Mouse (Mus musculus) MEL (cell line): ENCODE data around the gene Grid1.

Source experiments
- CTCF ChIP-seq, 3 experiments: IDR thresholded peaks in 2 of 3; conservative IDR thresholded peaks in 1 of 3; 2 replicates each; pipeline ENCODE4 v1.5.1; 2011 to 2012; ENCODE audit warnings: low read length in 3 of 3, low read depth in 2 of 3, mild to moderate bottlenecking in 2 of 3, improper control_type of control experiment in 1 of 3, inconsistent platforms in 1 of 3, mixed read lengths in 1 of 3, moderate library complexity in 1 of 3; ENCODE audit not compliant: control insufficient read depth in 1 of 3, insufficient read depth in 1 of 3, poor library complexity in 1 of 3, severe bottlenecking in 1 of 3
- GABPA ChIP-seq: IDR thresholded peaks from 2 replicates; pipeline ENCODE4 v1.6.1; 2012; ENCODE audit warnings: low read depth, mild to moderate bottlenecking, inconsistent platforms, low read length, improper control_type of control experiment, moderate library complexity
- GATA1 ChIP-seq: IDR thresholded peaks from 2 replicates; pipeline ENCODE4 v1.6.1; 2011; ENCODE audit warnings: low read depth, low read length, improper control_type of control experiment
- JUND ChIP-seq: IDR thresholded peaks from 2 replicates; pipeline ENCODE4 v1.6.1; 2011; ENCODE audit warnings: low read depth, mild to moderate bottlenecking, improper control_type of control experiment, low read length
- MAX ChIP-seq: IDR thresholded peaks from 2 replicates; pipeline ENCODE4 v1.6.1; 2011; ENCODE audit warnings: low read length, improper control_type of control experiment
- MEF2A ChIP-seq: IDR thresholded peaks from 2 replicates; pipeline ENCODE4 v1.6.1; 2014; ENCODE audit warnings: low read depth, mild to moderate bottlenecking, inconsistent platforms, low read length, improper control_type of control experiment; ENCODE audit not compliant: poor library complexity, insufficient replicate concordance, severe bottlenecking; ENCODE audit errors: extremely low read depth
- POLR2A ChIP-seq, 2 experiments: IDR thresholded peaks; 2 replicates each; pipeline ENCODE4 v1.6.1; 2011 to 2012; ENCODE audit warnings: low read length in 2 of 2, mild to moderate bottlenecking in 2 of 2, control low read depth in 1 of 2, improper control_type of control experiment in 1 of 2, low read depth in 1 of 2, moderate library complexity in 1 of 2; ENCODE audit not compliant: control insufficient read depth in 1 of 2, insufficient read depth in 1 of 2, poor library complexity in 1 of 2
- RAD21 ChIP-seq: IDR thresholded peaks from 2 replicates; pipeline ENCODE4 v1.6.1; 2011; ENCODE audit warnings: mild to moderate bottlenecking, low read depth, low read length, improper control_type of control experiment
- RCOR1 ChIP-seq: IDR thresholded peaks from 2 replicates; pipeline ENCODE4 v1.6.1; 2012; ENCODE audit warnings: low read depth, mild to moderate bottlenecking, inconsistent platforms, low read length, improper control_type of control experiment
- TBP ChIP-seq: IDR thresholded peaks from 2 replicates; pipeline ENCODE4 v1.8.0; 2011; ENCODE audit warnings: low read depth, low read length, improper control_type of control experiment
- UBTF ChIP-seq: IDR thresholded peaks from 2 replicates; pipeline ENCODE4 v1.6.1; 2012; ENCODE audit warnings: low read depth, mild to moderate bottlenecking, inconsistent platforms, low read length, improper control_type of control experiment, moderate library complexity, borderline replicate concordance; ENCODE audit not compliant: insufficient read depth

DNA sequence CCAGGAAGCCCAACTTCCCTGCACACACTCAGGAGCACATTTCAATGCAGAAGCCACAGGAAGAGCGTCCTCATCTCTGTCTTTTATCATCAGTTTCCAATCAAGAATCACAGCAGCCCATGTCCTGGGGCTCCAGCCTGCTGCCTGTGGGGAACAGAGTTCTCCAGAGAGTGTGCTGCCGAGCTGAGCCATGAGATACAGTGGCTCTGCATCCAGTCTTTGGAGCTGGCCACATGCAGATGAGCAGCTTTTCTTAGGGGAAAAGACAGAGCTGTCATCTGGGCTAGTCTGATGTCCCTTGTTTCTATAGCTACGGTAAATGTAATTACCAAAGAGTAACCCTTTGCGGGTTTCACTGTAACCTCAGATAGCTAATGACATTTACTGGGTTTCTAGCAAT lies 83.9 kb downstream of the Grid1 start:
- TF ChIP-seq POLR2A (IDR thresholded peaks at IDR 0.05; ENCODE audit: control insufficient read depth in 1 of 2, insufficient read depth in 1 of 2, low read depth in 1 of 2, low read length in 2 of 2, poor library complexity in 1 of 2), result no peak
- TF ChIP-seq MAX, result no peak
- no peak for TF ChIP-seq CTCF (IDR thresholded peaks at IDR 0.05 in 2 of 3, conservative IDR thresholded peaks at IDR 0.05 in 1 of 3; ENCODE audit: control insufficient read depth in 1 of 3, insufficient read depth in 1 of 3, low read depth in 2 of 3, low read length in 3 of 3, poor library complexity in 1 of 3, severe bottlenecking in 1 of 3)
- no peak for TF ChIP-seq JUND
- no peak for TF ChIP-seq GABPA
- no peak for TF ChIP-seq GATA1
- no peak for TF ChIP-seq RCOR1
- no peak for TF ChIP-seq UBTF
- TF ChIP-seq TBP, result no peak
- no peak for TF ChIP-seq RAD21
- no peak for TF ChIP-seq MEF2A
